Mouse (Mus musculus): ENCODE results near the gene Gm44973.

GRCm38 (mm10) chr7:5036136-5036535 lies 20.8 kb downstream of the Gm44973 start:
- no peak for TF ChIP-seq CTCF (IDR thresholded peaks at IDR 0.05; ENCODE audit: low read depth)
- no peak for TF ChIP-seq EP300 (IDR thresholded peaks at IDR 0.05; ENCODE audit: low read depth)
